Mouse (Mus musculus) telencephalon, adult 2 months (tissue): ENCODE measurements around the gene Zfp846.

Experiments
- DNase-seq: peaks from one replicate; pipeline ENCODE4 v3.0.0-alpha.2; 2011; ENCODE audit warnings: low read depth, low spot score

The Zfp846 gene

DNA sequence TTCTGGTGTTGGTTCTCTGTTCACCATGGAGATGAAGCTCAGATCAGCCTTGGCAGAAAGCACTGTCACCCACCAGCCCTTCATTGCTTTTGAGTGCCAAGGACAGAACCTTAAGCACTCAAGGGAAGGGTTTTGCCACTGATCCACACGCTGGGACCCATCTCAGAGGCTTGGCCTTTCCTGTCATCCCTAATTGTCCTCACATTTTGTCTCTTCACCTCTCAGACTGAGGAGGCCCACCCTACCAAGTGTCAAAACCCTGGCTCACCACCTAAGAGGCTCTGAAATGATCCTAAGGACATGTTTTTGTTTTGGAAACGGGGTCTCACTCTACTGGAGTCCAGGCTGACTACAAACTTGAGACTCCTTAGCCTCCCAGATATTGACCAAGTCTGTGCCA, 55.7 kb downstream of the Zfp846 start:
- DNase-seq, result no peak

DNA sequence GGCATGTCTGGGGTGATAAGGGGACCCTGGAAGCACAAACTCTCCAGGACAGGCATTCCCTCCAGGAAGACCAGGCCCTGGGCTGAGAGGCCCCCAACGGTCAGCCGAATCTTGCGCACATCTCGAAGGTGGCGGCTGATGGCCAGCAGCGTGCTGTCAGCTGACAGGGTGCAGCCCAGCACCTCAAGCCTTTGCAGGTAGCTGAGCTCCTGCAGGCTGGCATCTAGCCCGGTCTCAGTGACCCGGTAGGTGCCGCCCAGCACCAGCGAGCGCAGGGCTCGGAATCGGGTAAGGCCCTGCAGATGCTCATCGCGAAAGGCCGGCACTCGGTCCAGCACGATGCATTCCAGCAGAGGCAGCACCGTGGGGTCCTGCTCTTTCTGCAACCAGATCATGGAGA, 57.5 kb downstream of the Zfp846 start:
- DNase-seq, result no peak

DNA sequence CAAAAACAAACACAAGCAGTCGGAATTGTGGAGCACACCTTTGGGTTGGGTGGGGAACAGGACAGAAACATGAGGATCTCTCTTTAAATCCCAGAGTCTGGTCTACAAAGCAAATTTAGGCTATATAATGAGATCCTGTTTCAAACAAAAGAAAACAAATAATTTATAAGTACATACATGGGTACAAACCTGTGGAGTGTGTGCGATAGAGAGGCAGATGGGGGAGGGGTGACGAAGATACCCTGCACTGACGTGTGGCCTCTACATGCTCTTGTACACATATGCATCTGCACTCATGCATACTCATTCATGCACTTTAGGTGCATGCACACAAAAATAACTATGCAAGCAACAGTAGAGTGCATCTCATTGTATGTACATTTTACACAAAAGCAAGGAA, 58.4 kb downstream of the Zfp846 start:
- DNase-seq, result no peak

DNA sequence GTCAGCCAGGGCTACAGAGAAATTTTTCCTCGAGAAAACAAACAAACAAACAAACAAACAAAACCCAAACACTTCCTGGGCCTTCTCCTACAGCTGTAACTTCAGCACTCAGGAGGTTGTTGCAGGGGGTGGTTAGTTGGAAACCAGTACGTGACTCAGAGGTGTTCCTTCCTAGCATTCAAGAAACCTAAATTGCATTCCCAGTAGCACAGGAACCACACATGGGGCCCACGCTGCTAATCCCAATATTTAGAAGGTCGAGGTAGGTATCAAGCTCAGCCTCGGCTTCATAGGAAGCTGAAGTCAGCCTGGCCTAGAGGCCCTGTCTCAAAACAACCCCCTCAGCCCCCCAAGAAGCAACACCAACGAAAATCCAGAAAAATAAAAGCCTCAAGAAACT, 60.4 kb downstream of the Zfp846 start:
- DNase-seq, result no peak

DNA sequence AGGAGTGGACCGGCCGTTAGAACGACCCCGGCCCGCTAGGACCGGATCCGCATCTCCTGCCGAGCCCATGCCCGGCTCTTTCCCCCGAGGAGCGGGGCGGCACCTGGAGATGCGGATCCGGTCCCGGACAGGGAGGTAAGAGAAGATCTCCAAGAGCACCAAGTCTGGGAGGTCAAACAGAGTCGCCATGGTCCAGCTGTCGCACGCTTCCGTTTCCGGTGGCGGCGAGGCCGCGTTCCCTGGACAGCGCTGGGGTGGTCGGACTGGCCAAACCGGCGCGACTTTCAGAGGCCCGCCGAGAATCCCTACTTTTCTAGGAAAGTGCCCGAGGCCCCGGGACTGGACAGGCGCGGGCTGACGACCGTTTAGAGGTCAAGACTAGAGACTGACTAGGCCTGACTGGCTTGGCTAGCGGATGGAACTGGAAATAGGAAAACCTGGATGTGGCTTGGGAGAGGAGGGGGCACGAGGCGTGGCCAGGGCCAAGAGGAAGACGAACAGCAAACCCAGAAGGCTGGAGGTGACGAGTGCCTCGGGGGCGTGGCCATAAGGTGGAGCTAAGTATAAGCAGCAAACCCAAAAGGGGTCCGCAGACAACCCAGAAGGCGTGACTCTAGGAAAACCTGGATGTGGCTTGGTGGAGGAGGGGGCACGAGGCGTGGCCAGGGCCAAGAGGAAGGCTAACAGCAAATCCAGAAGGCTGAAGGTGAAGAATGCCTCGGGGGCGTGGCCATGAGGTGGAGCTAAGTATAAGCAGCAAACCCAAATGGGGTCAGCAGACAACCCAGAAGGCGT, 61.2 kb downstream of the Zfp846 start, which contains the start of gene Ubl5:
Gene Ubl5 (plus strand): TSS at position 778 of the 795 bp plus-strand sequence.
- DNase-seq, result no peak

DNA sequence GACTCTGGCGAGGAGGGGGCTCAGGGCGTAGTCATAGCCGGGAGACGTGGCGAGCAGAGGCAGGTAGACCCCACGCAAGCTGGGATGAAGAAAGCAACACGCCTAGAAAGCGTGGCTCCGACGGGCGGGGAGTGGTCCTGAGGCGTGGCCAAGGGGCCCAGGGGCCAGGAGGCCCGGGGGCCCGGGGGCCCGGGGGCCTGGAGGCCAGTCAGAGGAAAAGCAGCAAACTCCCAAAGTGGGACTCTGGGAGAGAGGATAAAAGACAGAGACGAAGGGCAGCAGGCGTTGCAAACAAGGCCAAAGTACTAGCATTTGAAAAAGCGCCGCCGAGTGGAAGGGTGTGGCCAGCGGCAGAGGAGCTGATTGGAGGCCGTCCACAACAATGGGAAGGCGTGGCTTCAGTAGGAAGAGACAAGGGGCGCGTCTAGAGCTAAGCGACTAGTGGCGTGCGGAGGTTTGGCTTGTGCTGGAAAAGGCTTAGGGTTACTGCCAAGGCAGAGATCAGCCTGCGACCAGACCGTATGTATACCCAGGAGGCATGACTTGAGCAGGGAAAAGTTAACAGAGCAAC, 61.9 kb downstream of the Zfp846 start:
- DNase-seq, result no peak

DNA sequence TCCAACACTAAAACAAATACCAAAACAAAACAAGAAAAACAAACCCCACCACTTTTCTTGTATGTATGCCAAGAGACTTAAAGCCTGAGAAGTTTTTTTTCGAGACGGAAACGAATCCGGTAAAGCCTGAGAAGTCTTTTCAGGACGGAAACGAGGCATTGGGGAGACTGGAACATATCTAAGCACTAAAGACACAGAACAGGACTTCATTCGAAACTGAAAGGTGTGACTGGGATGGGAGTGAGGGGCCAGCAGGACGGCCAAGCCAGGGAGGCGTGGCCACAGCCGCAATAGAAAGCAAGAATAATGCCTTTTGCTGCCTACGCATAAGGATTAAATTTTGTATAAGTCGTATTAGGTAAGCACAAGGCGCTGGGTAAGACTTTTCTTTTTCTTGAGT, 62.7 kb downstream of the Zfp846 start:
- no peak for DNase-seq

DNA sequence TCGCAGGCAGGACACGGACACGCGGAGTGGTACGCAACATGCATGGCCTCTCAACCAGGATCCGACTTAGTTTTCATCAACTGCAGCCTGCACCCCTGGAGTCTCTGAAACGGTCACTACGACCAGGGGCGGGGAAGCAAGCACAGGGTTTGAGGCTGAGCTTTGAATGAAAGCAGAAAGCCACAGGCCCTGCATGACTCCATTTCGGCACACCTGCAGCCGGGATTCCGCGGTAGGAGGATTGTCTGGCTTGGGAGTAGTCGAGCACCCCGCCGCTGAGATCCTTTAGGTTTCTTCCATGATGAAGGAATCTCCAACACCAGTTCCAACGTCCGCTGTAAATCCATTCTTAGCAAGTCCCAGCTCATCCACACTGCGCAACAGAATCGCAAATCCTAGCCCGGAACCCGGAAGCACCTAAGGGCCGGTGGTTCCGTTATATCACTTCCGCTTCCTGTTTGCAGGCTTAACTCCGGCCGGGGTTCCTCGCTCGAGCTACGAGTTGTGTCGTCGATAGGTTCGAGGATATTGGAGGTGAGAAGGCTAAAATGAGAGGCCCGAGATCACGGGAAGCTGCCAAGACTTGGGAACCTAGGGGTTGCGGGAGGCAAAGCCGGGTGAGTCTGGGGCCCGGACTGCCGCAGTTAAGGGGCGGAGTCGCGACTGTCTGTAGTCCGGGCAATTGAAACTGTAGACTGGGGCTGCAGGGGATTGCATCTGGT, 63.4 kb downstream of the Zfp846 start, which contains the start of gene Fbxl12:
Gene Fbxl12 (minus strand): TSS at position 408 of the 722 bp plus-strand sequence.
- DNase-seq, result peak; percentile 90

DNA sequence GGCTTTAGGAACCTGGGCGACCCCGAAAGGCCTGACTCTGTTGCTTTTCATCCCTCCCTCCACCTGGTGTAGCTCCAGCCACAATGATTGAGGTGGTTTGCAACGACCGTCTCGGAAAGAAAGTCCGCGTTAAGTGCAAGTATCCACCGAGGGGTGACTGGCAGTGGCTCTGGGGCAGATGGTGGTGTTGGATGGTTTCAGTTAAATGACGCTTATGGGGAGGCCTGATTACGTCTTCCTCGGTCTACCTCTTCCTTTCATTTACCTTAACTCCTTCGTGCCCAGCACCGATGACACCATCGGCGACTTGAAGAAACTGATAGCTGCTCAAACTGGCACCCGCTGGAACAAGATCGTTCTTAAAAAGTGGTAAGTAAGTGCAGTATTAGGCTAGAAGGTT, 64.0 kb downstream of the Zfp846 start:
- no peak for DNase-seq

DNA sequence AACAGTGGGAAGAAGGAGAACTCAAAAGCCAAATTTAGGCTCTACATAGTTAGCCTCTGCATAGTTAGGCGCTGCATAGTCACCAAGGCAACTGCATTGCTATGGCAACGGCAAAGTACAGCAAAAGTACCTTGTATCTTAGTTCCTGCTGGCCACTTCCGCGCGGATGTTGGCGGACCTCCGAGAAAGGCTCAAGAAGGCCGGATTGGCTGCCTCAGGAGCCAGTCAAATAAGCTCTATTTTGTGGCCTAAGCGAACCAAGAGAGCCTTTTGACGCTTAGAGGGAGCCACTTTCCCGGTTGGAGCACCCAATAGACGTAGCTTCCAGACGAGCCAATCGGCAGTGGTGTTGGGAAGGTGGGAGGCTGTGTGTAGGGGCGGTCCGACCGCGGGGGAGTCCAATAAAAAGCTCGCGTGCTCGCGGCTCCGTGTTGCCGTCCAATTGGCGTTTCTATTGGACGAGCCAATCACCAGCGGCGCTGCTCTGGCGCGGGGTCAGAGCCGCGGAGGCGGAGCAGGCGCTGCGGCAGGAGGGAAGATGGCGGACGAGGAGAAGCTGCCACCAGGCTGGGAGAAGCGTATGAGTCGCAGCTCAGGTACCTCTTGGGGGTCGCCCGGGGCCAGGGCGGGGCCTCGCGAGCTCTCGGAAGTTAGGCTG, 70.6 kb downstream of the Zfp846 start, which contains the start of gene Pin1:
Gene Pin1 (plus strand): TSS at position 494 of the 658 bp plus-strand sequence.
- peak; percentile 100 for DNase-seq

DNA sequence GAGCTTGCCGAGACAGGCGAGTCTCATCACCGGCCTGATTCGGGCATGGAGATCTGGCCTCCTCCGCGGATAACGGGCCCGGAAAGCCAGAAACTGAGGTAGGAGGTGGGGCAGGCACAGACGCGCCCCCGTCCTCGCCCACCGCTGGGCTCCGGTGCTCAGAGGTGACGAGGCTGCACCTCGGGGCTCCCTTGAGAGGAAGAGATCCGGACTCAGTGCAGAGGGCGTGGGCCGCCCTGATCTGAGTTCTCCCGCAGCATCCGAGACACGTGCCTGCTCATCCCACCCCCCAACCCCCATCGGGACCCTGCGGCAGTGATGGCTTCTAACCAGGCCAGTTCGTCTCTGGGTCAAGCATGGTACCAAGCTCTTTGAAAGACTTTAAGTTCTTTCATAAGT, 71.2 kb downstream of the Zfp846 start:
- no peak for DNase-seq

DNA sequence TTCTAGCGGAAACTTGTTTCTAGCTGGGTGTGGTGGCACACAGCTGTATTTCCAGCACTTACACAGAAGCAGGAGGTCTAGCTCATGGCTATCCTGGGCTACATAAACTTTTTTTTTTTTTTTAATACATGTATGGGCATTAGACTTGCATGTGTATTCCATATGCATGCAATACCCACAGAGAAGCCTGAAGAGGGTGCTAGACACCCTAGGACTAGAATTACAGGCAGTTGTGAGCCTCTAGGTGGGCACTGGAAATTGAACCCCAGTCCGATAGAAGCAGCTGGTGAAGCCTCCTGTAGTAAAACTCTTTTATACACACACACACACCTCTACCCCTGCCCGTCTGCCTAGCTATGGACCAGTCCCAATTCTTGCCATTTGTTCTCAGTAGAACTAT, 72.8 kb downstream of the Zfp846 start:
- DNase-seq, result no peak
